Mouse (Mus musculus) erythroblast, embryonic 14.5 days (primary cell): ENCODE results near the gene Lsm14a. TPM values are rescaled to one million over a fixed set of nuclear protein-coding genes. Genes with fewer than 3 reads are reported as not detected.

Experiments
- H3K27me3 ChIP-seq: 2 replicates; pipeline ENCODE4 v1.6.1; 2012; ENCODE audit warnings: inconsistent platforms; ENCODE audit not compliant: control insufficient read depth
- H3K36me3 ChIP-seq: 2 replicates; pipeline ENCODE4 v1.6.1; 2012; ENCODE audit warnings: mild to moderate bottlenecking, inconsistent platforms; ENCODE audit not compliant: control insufficient read depth
- H3K4me1 ChIP-seq: 2 replicates; pipeline ENCODE4 v1.6.1; 2012; ENCODE audit warnings: inconsistent platforms; ENCODE audit not compliant: control insufficient read depth
- H3K4me3 ChIP-seq: replicated peaks from 2 replicates; pipeline ENCODE3; 2012; ENCODE audit warnings: moderate library complexity, mild to moderate bottlenecking, inconsistent platforms
- H3K9me3 ChIP-seq: 2 replicates; pipeline ENCODE4 v1.6.1; 2012; ENCODE audit warnings: low read length, inconsistent platforms, mixed read lengths; ENCODE audit not compliant: control insufficient read depth
- GATA1 ChIP-seq: IDR thresholded peaks from 2 replicates; pipeline ENCODE4 v1.6.1; 2012; ENCODE audit warnings: low read length, inconsistent platforms, mixed read lengths
- TAL1 ChIP-seq: IDR thresholded peaks from 3 replicates; pipeline ENCODE4 v1.6.1; 2012; ENCODE audit warnings: low read length, inconsistent platforms, mixed read lengths
- polyA plus RNA-seq: library from polyadenylated mRNA; stranded (reverse); fragments of >175 nt; gene quantifications from 2 replicates; pipeline ENCODE4 v1.2.3, GENCODE M21; 2012

The Lsm14a gene
- polyA plus RNA-seq, 1 experiment, result 2.8 TPM

DNA sequence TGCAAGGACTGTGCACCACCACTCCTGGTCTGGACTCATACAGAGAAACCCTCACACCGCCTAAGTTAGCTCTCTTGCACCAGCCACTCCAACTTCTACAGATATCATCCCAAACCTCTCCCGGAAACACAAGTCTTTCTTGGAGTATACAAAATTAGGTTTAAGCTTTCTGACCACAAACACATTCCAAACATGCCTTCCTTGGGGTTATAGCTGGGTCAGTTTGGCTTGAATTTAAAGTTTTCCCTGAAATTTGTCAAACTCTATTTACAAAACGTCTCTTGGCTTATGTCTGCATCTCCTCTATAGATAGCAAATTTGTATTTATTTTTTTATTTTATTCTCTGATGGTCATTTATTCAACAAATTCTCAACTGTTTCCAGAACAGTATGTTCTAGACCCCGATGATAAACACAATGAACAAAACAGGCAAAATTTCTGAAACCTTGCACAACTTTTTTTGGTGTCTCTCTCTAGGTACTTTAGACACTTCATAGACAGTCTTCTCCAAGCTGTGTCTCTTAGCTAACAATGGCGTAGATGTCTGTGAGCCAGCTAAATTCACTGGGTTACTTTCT is 83.8 kb downstream of the Lsm14a start:
- Histone ChIP-seq H3K4me1 (peaks cover 54% of the 10 kb centered on the region), H3K9me3 (no peaks in the 10 kb centered on the region), H3K36me3 (peaks cover 38% of the 10 kb centered on the region), H3K4me3 (no peak overlapping the region), H3K27me3 (no peaks in the 10 kb centered on the region)
- TF ChIP-seq GATA1, result no peak
- no peak for TF ChIP-seq TAL1

DNA sequence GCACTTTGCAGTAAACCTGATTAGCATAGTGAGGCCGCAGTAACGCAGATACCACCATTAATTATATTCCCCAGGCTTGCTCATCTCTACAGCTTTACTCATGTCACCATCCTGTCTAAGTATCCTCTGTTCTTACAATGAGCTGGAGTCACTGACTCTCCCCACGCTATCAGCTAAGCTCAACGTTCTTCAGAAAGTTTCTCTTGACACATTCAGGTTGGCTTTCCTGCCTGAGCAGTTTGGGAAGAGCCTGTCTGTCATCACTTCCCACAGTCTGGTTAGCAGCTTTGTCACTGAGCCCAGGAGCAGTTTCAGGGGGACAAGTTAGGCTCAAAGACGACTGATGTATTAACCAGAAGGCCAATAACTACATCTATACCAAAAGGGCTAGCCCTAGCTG is 84.5 kb downstream of the Lsm14a start:
- H3K4me1 ChIP-seq, result peaks cover 50% of the 10 kb centered on the region
- H3K27me3 ChIP-seq, result no peaks in the 10 kb centered on the region
- no peaks in the 10 kb centered on the region for H3K9me3 ChIP-seq
- peaks cover 42% of the 10 kb centered on the region for H3K36me3 ChIP-seq
- TF ChIP-seq TAL1 (no peak), GATA1 (no peak)
- no peak overlapping the region for H3K4me3 ChIP-seq

- Histone ChIP-seq H3K4me1 (peaks cover 43% of the 10 kb centered on the region), H3K27me3 (no peaks in the 10 kb centered on the region), H3K4me3 (no peak overlapping the region), H3K36me3 (peaks cover 55% of the 10 kb centered on the region), H3K9me3 (no peaks in the 10 kb centered on the region)
- no peak for TF ChIP-seq TAL1
- no peak for TF ChIP-seq GATA1
These were observed 87.7 kb downstream of the Lsm14a start for GRCm38 (mm10) chr7:34305454-34305853.

DNA sequence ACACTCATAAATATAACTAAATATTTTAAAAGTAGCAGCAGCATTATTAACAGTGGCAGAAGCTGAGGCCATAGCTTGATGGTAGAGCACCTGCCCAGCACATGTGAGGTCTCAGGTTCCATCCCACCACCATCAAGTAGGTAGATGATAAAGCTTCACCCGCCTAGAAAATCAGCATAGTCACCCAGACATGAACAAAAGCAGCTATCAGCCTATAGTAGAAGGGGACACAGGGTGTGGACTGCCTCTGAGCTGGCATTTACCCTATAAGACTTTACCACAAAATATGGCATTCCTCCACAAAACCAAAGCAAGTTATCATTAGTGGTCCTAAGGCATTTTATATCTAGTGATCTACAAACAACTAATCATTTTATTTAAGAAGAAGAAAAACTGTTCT is 90.5 kb downstream of the Lsm14a start:
- peaks cover 28% of the 10 kb centered on the region for H3K4me1 ChIP-seq
- H3K27me3 ChIP-seq, result no peaks in the 10 kb centered on the region
- no peak overlapping the region for H3K4me3 ChIP-seq
- peaks cover 45% of the 10 kb centered on the region for H3K36me3 ChIP-seq
- no peaks in the 10 kb centered on the region for H3K9me3 ChIP-seq
- TF ChIP-seq TAL1, result no peak
- no peak for TF ChIP-seq GATA1

DNA sequence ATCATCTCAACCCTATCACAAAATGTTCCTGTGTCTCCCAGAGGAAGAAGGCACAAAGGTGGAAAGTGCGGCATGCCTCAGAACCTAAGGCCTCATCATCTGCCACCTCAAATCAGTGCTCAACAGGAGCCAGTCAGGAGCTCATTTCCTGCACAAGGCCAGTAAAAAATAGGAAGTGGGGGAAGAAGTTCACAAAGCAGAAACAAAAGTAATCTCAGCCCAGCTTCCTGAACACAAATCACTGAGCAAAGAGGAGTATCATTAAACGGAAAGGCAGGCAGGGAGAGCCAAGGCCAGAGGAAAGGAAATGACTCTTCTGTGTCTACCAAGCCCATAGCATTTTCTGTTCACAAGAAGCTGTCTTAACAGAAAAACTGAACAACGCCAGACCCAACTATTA is 91.2 kb downstream of the Lsm14a start:
- no peaks in the 10 kb centered on the region for H3K27me3 ChIP-seq
- no peaks in the 10 kb centered on the region for H3K9me3 ChIP-seq
- peaks cover 40% of the 10 kb centered on the region for H3K36me3 ChIP-seq
- H3K4me3 ChIP-seq, result no peak overlapping the region
- peaks cover 25% of the 10 kb centered on the region for H3K4me1 ChIP-seq
- TF ChIP-seq TAL1 (no peak), GATA1 (no peak)

GRCm38 (mm10) chr7:34298818-34299217 is 94.3 kb downstream of the Lsm14a start:
- Histone ChIP-seq H3K9me3 (no peaks in the 10 kb centered on the region), H3K36me3 (peaks cover 37% of the 10 kb centered on the region), H3K27me3 (no peaks in the 10 kb centered on the region), H3K4me1 (peaks cover 18% of the 10 kb centered on the region), H3K4me3 (no peak overlapping the region)
- no peak for TF ChIP-seq GATA1
- TF ChIP-seq TAL1, result no peak

- H3K4me3 ChIP-seq, result no peak overlapping the region
- H3K27me3 ChIP-seq, result no peaks in the 10 kb centered on the region
- peaks cover 18% of the 10 kb centered on the region for H3K36me3 ChIP-seq
- H3K4me1 ChIP-seq, result peaks cover 3% of the 10 kb centered on the region
- no peak for TF ChIP-seq TAL1
- no peak for TF ChIP-seq GATA1
- H3K9me3 ChIP-seq, result no peaks in the 10 kb centered on the region
These were observed 97.0 kb downstream of the Lsm14a start for GRCm38 (mm10) chr7:34296124-34296523.

Other genes with a start within 250 kb of the Lsm14a start
- gene Uba2, start 223.7 kb downstream of the Lsm14a start, polyA plus RNA-seq, result 0.92 and 1.3 TPM in 2 replicates
- gene Pdcd2l, start 196.7 kb downstream of the Lsm14a start, polyA plus RNA-seq, result 0.42 and 0.52 TPM in 2 replicates
- 18.4 and 29.3 TPM in 2 replicates for gene Gpi1, start 163.0 kb downstream of the Lsm14a start, polyA plus RNA-seq
- not detected in 2 replicates for gene Gm6096, start 142.3 kb downstream of the Lsm14a start, polyA plus RNA-seq
- gene 4931406P16Rik, start 79.8 kb downstream of the Lsm14a start, polyA plus RNA-seq, result 2.8 and 3.3 TPM in 2 replicates